Mouse (Mus musculus): ENCODE results near the gene Cep112.

- TF ChIP-seq TAL1 (IDR thresholded peaks at IDR 0.05; ENCODE audit: low read length) (no peak), GATA1 (IDR thresholded peaks at IDR 0.05; ENCODE audit: low read length) (no peak)
Measured at GRCm38 (mm10) chr11:108606836-108607235, 181.8 kb downstream of the Cep112 start.

Measured in erythroblast, embryonic 14.5 days (primary cell).